Mouse (Mus musculus): Measurements from ENCODE around the gene E130114P18Rik. TPM values are rescaled to one million over a fixed set of nuclear protein-coding genes. Genes with fewer than 3 reads are reported as not detected.

Gene E130114P18Rik
- polyA plus RNA-seq, 1 experiment from 2014 or later = 39.8 TPM

- Histone ChIP-seq H3K36me3 (no peaks in the 10 kb centered on the region), H3K4me3 (no peak overlapping the region), H3K9ac (replicated peaks) (no peak overlapping the region), H3K4me1 (peaks cover 21% of the 10 kb centered on the region), H3K27me3 (no peaks in the 10 kb centered on the region), H3K27ac (replicated peaks) (no peak overlapping the region), H3K4me2 (replicated peaks) (no peak overlapping the region), H3K9me3 (no peaks in the 10 kb centered on the region)
- ATAC-seq (replicated peaks) = no peak
- 78% methylated on average over 6 of the region's 6 CpGs for WGBS
These were observed 103.9 kb downstream of the E130114P18Rik start for GRCm38 (mm10) chr4:97673854-97674510.

GRCm38 (mm10) chr4:97672501-97672900 lies 105.4 kb downstream of the E130114P18Rik start:
- no peak overlapping the region for H3K4me2 ChIP-seq (replicated peaks)
- no peaks in the 10 kb centered on the region for H3K36me3 ChIP-seq
- 60% methylated on average over 5 of the region's 5 CpGs for WGBS
- peaks cover 21% of the 10 kb centered on the region for H3K4me1 ChIP-seq
- no peaks in the 10 kb centered on the region for H3K9me3 ChIP-seq
- no peaks in the 10 kb centered on the region for H3K27me3 ChIP-seq
- ATAC-seq (replicated peaks) = no peak
- H3K9ac ChIP-seq (replicated peaks) = no peak overlapping the region
- H3K27ac ChIP-seq (replicated peaks) = no peak overlapping the region
- H3K4me3 ChIP-seq = no peak overlapping the region

GRCm38 (mm10) chr4:97671911-97672310 lies 106.0 kb downstream of the E130114P18Rik start:
- peaks cover 20% of the 10 kb centered on the region for H3K4me1 ChIP-seq
- no peak overlapping the region for H3K9ac ChIP-seq (replicated peaks)

GRCm38 (mm10) chr4:97670418-97670817 lies 107.5 kb downstream of the E130114P18Rik start:
- Histone ChIP-seq H3K27me3 (no peaks in the 10 kb centered on the region), H3K9me3 (no peaks in the 10 kb centered on the region), H3K4me1 (peaks cover 9% of the 10 kb centered on the region), H3K9ac (replicated peaks) (no peak overlapping the region), H3K4me3 (no peak overlapping the region), H3K4me2 (replicated peaks) (no peak overlapping the region), H3K27ac (replicated peaks) (no peak overlapping the region), H3K36me3 (no peaks in the 10 kb centered on the region)
- ATAC-seq (replicated peaks) = no peak

More at GRCm38 (mm10) chr4:97671911-97672310, 106.0 kb downstream of the E130114P18Rik start:
- no peak overlapping the region for H3K4me2 ChIP-seq (replicated peaks)
- ATAC-seq (replicated peaks) = no peak
- H3K36me3 ChIP-seq = no peaks in the 10 kb centered on the region
- no peaks in the 10 kb centered on the region for H3K9me3 ChIP-seq
- H3K4me3 ChIP-seq = no peak overlapping the region
- H3K27ac ChIP-seq (replicated peaks) = no peak overlapping the region
- H3K27me3 ChIP-seq = no peaks in the 10 kb centered on the region
- 74% methylated on average over 4 of the region's 4 CpGs for WGBS

- Histone ChIP-seq H3K9ac (replicated peaks) (no peak overlapping the region), H3K9me3 (no peaks in the 10 kb centered on the region), H3K4me1 (peaks cover 14% of the 10 kb centered on the region; the same call in 1 of the 2 replicates), H3K4me3 (no peak overlapping the region), H3K36me3 (no peaks in the 10 kb centered on the region), H3K27ac (replicated peaks) (no peak overlapping the region), H3K4me2 (replicated peaks) (no peak overlapping the region), H3K27me3 (no peaks in the 10 kb centered on the region)
- 8% methylated on average over 3 of the region's 3 CpGs for WGBS
- peak; percentile 70; the same call in 1 of the 2 replicates for ATAC-seq (replicated peaks)
These were observed 108.1 kb downstream of the E130114P18Rik start for GRCm38 (mm10) chr4:97669808-97670207.

- Histone ChIP-seq H3K4me2 (replicated peaks) (no peak overlapping the region), H3K4me1 (peaks cover 28% of the 10 kb centered on the region), H3K27me3 (no peaks in the 10 kb centered on the region), H3K36me3 (no peaks in the 10 kb centered on the region), H3K4me3 (no peak overlapping the region), H3K9me3 (no peaks in the 10 kb centered on the region), H3K9ac (replicated peaks) (no peak overlapping the region), H3K27ac (replicated peaks) (no peak overlapping the region)
- ATAC-seq (replicated peaks) = no peak
- WGBS = 48% methylated on average over 7 of the region's 7 CpGs
These were observed 112.5 kb downstream of the E130114P18Rik start for GRCm38 (mm10) chr4:97665428-97665755.

GRCm38 (mm10) chr4:97664738-97665427 lies 113.0 kb downstream of the E130114P18Rik start:
- ATAC-seq (replicated peaks) = no peak
- Histone ChIP-seq H3K27ac (replicated peaks) (no peak overlapping the region), H3K4me2 (replicated peaks) (no peak overlapping the region), H3K27me3 (no peaks in the 10 kb centered on the region), H3K36me3 (no peaks in the 10 kb centered on the region), H3K4me1 (peaks cover 28% of the 10 kb centered on the region), H3K9me3 (no peaks in the 10 kb centered on the region), H3K9ac (replicated peaks) (no peak overlapping the region), H3K4me3 (no peak overlapping the region)
- 47% methylated on average over 7 of the region's 7 CpGs for WGBS

GRCm38 (mm10) chr4:97663922-97664321 lies 114.0 kb downstream of the E130114P18Rik start:
- Histone ChIP-seq H3K9ac (replicated peaks) (no peak overlapping the region), H3K36me3 (no peaks in the 10 kb centered on the region)

GRCm38 (mm10) chr4:97662841-97663240 lies 115.0 kb downstream of the E130114P18Rik start:
- Histone ChIP-seq H3K4me2 (replicated peaks) (no peak overlapping the region), H3K9me3 (no peaks in the 10 kb centered on the region), H3K36me3 (no peaks in the 10 kb centered on the region), H3K9ac (replicated peaks) (no peak overlapping the region), H3K27me3 (no peaks in the 10 kb centered on the region), H3K4me1 (peaks cover 28% of the 10 kb centered on the region), H3K27ac (replicated peaks) (no peak overlapping the region), H3K4me3 (no peak overlapping the region)
- no peak for ATAC-seq (replicated peaks)
- 74% methylated on average over 11 of the region's 11 CpGs for WGBS

More at GRCm38 (mm10) chr4:97663922-97664321, 114.0 kb downstream of the E130114P18Rik start:
- 91% methylated on average over 6 of the region's 6 CpGs for WGBS
- Histone ChIP-seq H3K27ac (replicated peaks) (no peak overlapping the region), H3K4me3 (no peak overlapping the region), H3K4me1 (peaks cover 28% of the 10 kb centered on the region), H3K9me3 (no peaks in the 10 kb centered on the region), H3K27me3 (no peaks in the 10 kb centered on the region), H3K4me2 (replicated peaks) (no peak overlapping the region)
- ATAC-seq (replicated peaks) = no peak

GRCm38 (mm10) chr4:97661611-97662273 lies 116.1 kb downstream of the E130114P18Rik start:
- Histone ChIP-seq H3K9ac (replicated peaks) (no peak overlapping the region), H3K4me1 (peaks cover 27% of the 10 kb centered on the region), H3K27ac (replicated peaks) (peak overlapping the region; percentile 35; the same call in 1 of the 2 replicates), H3K27me3 (no peaks in the 10 kb centered on the region), H3K4me2 (replicated peaks) (no peak overlapping the region), H3K9me3 (no peaks in the 10 kb centered on the region), H3K36me3 (no peaks in the 10 kb centered on the region), H3K4me3 (no peak overlapping the region)
- 48% methylated on average over 10 of the region's 10 CpGs for WGBS
- peak; percentile 84 for ATAC-seq (replicated peaks)

- no peak overlapping the region for H3K27ac ChIP-seq (replicated peaks)
- no peak overlapping the region for H3K9ac ChIP-seq (replicated peaks)
- peaks cover 14% of the 10 kb centered on the region for H3K4me1 ChIP-seq
- no peaks in the 10 kb centered on the region for H3K36me3 ChIP-seq
- no peak overlapping the region for H3K4me2 ChIP-seq (replicated peaks)
- no peaks in the 10 kb centered on the region for H3K27me3 ChIP-seq
- H3K4me3 ChIP-seq = no peak overlapping the region
- ATAC-seq (replicated peaks) = no peak
- no peaks in the 10 kb centered on the region for H3K9me3 ChIP-seq
- 84% methylated on average over 3 of the region's 3 CpGs for WGBS
These were observed 120.3 kb downstream of the E130114P18Rik start for GRCm38 (mm10) chr4:97657586-97657985.

- Histone ChIP-seq H3K4me3 (no peak overlapping the region), H3K4me2 (replicated peaks) (0 out of 2 replicates have a peak overlapping the region, but pooled peaks have one; percentile 29), H3K36me3 (no peaks in the 10 kb centered on the region), H3K9ac (replicated peaks) (0 out of 2 replicates have a peak overlapping the region, but pooled peaks have one; percentile 12), H3K4me1 (peaks cover 30% of the 10 kb centered on the region), H3K27ac (replicated peaks) (peak overlapping the region; percentile 89), H3K27me3 (no peaks in the 10 kb centered on the region), H3K9me3 (no peaks in the 10 kb centered on the region)
- WGBS = 41% methylated on average over 5 of the region's 5 CpGs
- ATAC-seq (replicated peaks) = peak; percentile 59
These were observed 128.3 kb downstream of the E130114P18Rik start for GRCm38 (mm10) chr4:97649626-97650015.

Data from forebrain, embryonic 15.5 days (tissue).